Mouse (Mus musculus) heart, adult 2 months (tissue): ENCODE results near the gene Tipin. TPM values are rescaled to one million over a fixed set of nuclear protein-coding genes. Genes with fewer than 3 reads are reported as not detected.

Experiments
- DNase-seq, 2 experiments: peaks; one replicate each; pipeline ENCODE4 v3.0.0; 2021
- H3K27ac ChIP-seq: fragments of 200-600 bp; 2 replicates; pipeline ENCODE4 v1.8.1; 2022
- H3K27me3 ChIP-seq: fragments of 200-500 bp; 2 replicates; pipeline ENCODE4 v1.6.1; 2012; ENCODE audit warnings: mild to moderate bottlenecking, low read length, inconsistent platforms, mixed read lengths; ENCODE audit not compliant: control insufficient read depth, insufficient read depth
- H3K36me3 ChIP-seq: fragments of 200-500 bp; 2 replicates; pipeline ENCODE4 v1.6.1; 2012; ENCODE audit warnings: low read length, inconsistent platforms; ENCODE audit not compliant: control insufficient read depth, insufficient read depth
- H3K4me1 ChIP-seq: fragments of 200-500 bp; 2 replicates; pipeline ENCODE4 v1.6.1; 2011; ENCODE audit warnings: low read length; ENCODE audit not compliant: control insufficient read depth, insufficient read depth
- H3K4me3 ChIP-seq: fragments of 200-600 bp; 2 replicates; pipeline ENCODE4 v1.8.1; 2022
- H3K79me2 ChIP-seq: fragments of 200-500 bp; replicated peaks from 2 replicates; pipeline ENCODE4 v1.6.1; 2012; ENCODE audit warnings: mild to moderate bottlenecking, inconsistent platforms, low read length, moderate library complexity, mixed read lengths; ENCODE audit not compliant: control insufficient read depth, insufficient read depth
- H3K9ac ChIP-seq: fragments of 200-500 bp; 2 replicates; pipeline ENCODE4 v1.6.1; 2012; ENCODE audit warnings: low read depth, mild to moderate bottlenecking, control low read depth, inconsistent platforms, low read length, mixed read lengths
- CTCF ChIP-seq: fragments of 200-600 bp; IDR thresholded peaks from 2 replicates; pipeline ENCODE4 v1.8.1; 2022; ENCODE audit warnings: antibody characterized with exemption, mild to moderate bottlenecking, moderate library complexity
- EP300 ChIP-seq: fragments of 200-500 bp; IDR thresholded peaks from 2 replicates; pipeline ENCODE4 v1.6.1; 2011; ENCODE audit warnings: low read depth, low read length, control low read depth; ENCODE audit not compliant: insufficient read depth
- POLR2A ChIP-seq: fragments of 200-500 bp; IDR thresholded peaks from 2 replicates; pipeline ENCODE4 v1.6.1; 2011; ENCODE audit warnings: mild to moderate bottlenecking, low read depth, low read length, control low read depth; ENCODE audit not compliant: insufficient read depth
- WGBS: fragments of 180-500 bp; shearing (Covaris S2); methylation state at CpG from one replicate; pipeline ENCODE4 v1.1.7; 2018; 5-methylcytosine and 5-hydroxymethylcytosine counted together
- intact Hi-C: fragments of 180-260 bp; cut with DNase I; formaldehyde crosslinking; loops from one replicate; pipeline ENCODE4 v1.15.1; 2025
- long read RNA-seq: library from polyadenylated mRNA; stranded (forward); transcript quantifications from one replicate; pipeline ENCODE4 v2.0.0, GENCODE M21; 2021
- polyA plus RNA-seq: library from polyadenylated mRNA; depleted of rRNA; stranded (reverse); fragments of >200 nt; gene quantifications from 2 replicates; pipeline ENCODE4 v1.2.3, GENCODE M21; 2012; rRNA removed
- total RNA-seq, 2 experiments: library from RNA; stranded (reverse); gene quantifications; 2 replicates each; pipeline ENCODE4 v1.2.3; 2021

Gene Tipin
- total RNA-seq: 1 to 10 TPM; 9.2 to 9.3 TPM
- polyA plus RNA-seq: 3.8 and 7.2 TPM in 2 replicates
- long read RNA-seq, partial matches to known transcripts: 2 of 13 reads
- long read RNA-seq, other reads (novel, unspliced or antisense): 8 of 13 reads

DNA sequence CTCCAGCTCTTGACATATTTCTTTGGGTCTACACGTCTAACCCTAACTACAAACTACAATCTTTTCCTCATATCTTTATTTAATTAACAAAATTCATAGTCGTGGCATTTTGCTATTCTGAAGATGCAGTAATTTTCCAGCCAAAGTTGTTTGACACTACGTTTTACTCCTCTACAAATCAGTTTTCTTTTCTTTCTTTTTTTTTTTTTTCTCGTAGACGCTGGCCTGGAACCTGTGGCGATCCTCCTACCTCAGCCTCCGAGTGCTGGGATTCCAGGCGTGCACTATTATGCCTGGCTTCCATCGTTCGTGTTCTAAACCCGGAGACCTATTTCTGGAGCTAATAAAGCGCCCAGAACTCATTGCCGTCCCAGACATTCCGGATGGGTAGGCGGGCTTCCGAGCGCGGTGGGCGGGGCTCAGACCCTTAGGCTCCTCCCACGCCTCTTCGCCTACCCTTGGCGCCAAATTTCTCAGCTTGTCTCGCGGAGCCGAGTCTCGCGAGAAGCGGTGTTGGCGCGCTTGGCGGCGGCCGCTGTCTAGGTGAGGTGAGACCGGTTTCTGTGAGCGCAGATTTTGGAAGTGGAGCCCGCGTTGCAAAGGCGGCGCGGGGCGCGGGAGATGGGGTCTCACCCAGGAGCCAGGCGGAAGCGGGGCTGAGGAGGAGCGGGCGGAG, at the start of gene Tipin:
Gene Tipin (plus strand): TSS at position 477 of the 676 bp plus-strand sequence.
- no peaks in the 10 kb centered on the region for H3K4me1 ChIP-seq
- peak; percentile 96 to 98 for DNase-seq
- no peaks in the 10 kb centered on the region for H3K79me2 ChIP-seq
- H3K4me3 ChIP-seq: peak within 1 kb of the TSS; percentile 94
- TF ChIP-seq POLR2A (peak; percentile 78), CTCF (no peak)
- peak within 1 kb of the TSS; percentile 88 for H3K27ac ChIP-seq
- no peaks in the 10 kb centered on the region for H3K27me3 ChIP-seq
- intact Hi-C loops: loop anchor here (2.0 to 5.0 kb wide), 2 partner anchors 28 to 61 kb away; partner anchors contain the start of genes Dis3l and Map2k1
- 2% methylated on average over 45 of the region's 46 CpGs for WGBS
- H3K9ac ChIP-seq: peak within 1 kb of the TSS; percentile 90
- H3K36me3 ChIP-seq: peaks cover 4% of the 10 kb centered on the region; the same call in 1 of the 2 replicates

DNA sequence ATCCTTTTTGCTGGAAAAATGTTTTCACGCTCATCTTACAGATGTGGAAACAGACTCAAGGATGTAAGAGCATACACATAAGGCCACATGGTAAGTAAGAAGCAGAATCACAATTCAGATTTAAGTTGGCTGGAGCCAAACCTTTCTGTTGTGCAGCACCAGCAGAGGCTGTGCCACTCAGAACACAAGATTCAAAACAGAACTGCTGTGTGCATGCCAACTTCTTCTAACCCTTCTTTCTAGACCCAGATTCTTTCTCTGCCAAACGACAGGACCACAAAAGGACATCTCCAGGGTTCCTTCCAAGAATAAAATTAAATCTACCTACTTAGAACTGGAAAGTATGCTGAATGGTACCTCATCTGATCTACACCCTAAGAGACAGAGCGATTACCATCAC, 49.7 kb upstream of the Tipin start:
- Histone ChIP-seq H3K9ac (no peak overlapping the region), H3K4me1 (peaks cover 20% of the 10 kb centered on the region), H3K36me3 (peaks cover 22% of the 10 kb centered on the region), H3K79me2 (peaks cover 1% of the 10 kb centered on the region), H3K4me3 (no peak overlapping the region), H3K27me3 (no peaks in the 10 kb centered on the region), H3K27ac (peak overlapping the region; percentile 67)
- intact Hi-C loops: no loop called here
- WGBS: 57% methylated on average over 3 of the region's 3 CpGs
- DNase-seq: no peak
- TF ChIP-seq EP300: no peak
- TF ChIP-seq POLR2A: no peak
- TF ChIP-seq CTCF: no peak

DNA sequence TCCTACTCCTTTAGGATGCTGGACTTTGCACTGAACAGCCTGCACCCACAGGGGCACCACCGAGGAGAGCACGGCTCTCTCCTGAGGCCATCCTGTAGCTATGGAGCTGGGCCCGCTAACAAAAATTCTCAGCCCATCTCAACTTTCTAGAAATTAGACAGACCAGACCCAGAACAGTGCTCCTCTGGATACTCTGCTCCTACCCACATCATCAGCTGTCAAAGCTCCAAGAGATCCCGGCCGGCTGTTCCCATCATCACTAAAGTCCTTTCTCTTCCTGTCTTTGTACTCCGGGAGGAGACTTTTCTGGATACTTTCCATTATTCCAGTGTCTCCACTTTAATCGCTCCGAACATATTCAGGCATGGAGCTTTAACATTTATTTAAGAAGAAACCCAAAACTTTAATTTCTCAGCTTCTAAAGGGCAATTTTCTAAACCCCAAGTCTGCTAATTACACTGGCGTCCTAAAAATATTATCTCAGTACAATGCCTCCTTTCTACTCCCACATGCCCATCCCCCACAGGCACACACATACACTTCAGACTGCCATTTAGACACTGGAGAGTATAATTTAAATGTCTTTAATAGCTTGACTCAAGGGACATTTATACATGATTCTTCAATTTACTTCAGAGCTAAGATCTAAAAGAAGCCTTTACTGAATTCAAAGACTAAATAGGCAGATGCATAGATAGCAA, 49.0 kb upstream of the Tipin start:
- no peaks in the 10 kb centered on the region for H3K27me3 ChIP-seq
- peaks cover 20% of the 10 kb centered on the region for H3K4me1 ChIP-seq
- peaks cover 21% of the 10 kb centered on the region for H3K36me3 ChIP-seq
- TF ChIP-seq CTCF: no peak
- no peak for TF ChIP-seq EP300
- no peak for TF ChIP-seq POLR2A
- H3K9ac ChIP-seq: no peak overlapping the region
- H3K27ac ChIP-seq: peak overlapping the region; percentile 67
- DNase-seq: peak; percentile 35 to 41
- peaks cover 1% of the 10 kb centered on the region for H3K79me2 ChIP-seq
- WGBS: 30% methylated on average over 9 of the region's 9 CpGs
- H3K4me3 ChIP-seq: no peak overlapping the region
- intact Hi-C loops: no loop called here

DNA sequence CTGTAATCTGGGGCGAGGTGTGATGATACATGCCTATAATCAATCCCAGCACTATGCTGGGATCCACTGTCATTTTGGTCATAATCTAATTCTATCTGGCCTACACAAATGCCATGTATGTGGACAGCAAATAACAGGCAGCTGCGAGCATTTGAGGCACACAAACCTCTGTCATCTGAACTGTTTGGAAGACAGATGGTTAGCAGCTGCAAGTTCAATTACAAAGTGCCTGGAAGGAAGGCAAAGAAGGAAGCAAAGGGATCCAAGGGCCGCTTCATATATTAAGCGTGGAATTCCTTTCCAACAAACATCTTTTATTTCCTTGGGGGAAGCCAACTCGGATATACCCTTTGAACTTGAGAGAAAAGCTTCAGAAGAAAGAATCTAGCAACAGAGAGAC, 47.7 kb upstream of the Tipin start:
- Histone ChIP-seq H3K9ac (0 out of 2 replicates have a peak overlapping the region, but pooled peaks have one; percentile 20), H3K36me3 (peaks cover 18% of the 10 kb centered on the region), H3K27ac (peak overlapping the region; percentile 11), H3K4me3 (no peak overlapping the region), H3K79me2 (peaks cover 1% of the 10 kb centered on the region), H3K27me3 (no peaks in the 10 kb centered on the region), H3K4me1 (peaks cover 16% of the 10 kb centered on the region)
- WGBS: 43% methylated on average over 5 of the region's 5 CpGs
- intact Hi-C loops: loop anchor here (2.0 kb wide), 1 partner anchor 19 kb away; the partner anchor contains the start of gene Map2k1
- DNase-seq: no peak
- TF ChIP-seq EP300 (no peak), CTCF (no peak), POLR2A (no peak)

DNA sequence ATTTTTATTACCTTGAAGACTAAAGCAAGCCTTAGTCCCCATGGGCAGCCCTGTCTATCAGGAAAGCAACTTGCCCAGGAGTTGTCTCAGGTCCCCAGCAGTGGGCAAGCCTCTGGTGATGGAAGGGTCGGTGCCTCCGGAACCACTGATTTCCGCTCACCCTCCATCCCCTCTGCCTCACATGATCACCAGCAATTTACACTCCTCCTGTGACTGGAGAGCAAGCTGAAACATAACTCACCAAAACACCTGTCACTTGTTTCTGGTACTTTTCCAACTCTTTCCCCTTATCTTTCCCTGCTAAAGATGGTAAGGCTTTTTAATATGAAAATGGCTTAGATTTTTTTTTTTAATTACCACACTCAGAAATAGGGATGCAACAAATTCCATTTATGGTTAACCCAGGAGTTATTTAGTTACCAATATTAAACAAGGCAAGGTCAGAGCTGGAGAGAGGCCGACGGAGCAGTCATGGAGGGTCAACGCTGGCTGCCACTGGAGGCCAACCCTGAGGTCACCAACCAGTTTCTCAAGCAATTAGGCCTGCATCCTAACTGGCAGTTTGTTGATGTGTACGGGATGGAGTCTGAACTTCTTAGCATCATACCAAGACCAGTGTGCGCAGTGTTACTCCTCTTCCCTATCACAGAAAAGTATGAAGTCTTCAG, 46.5 kb upstream of the Tipin start, which contains the start of gene Uchl4:
Gene Uchl4 (plus strand): TSS at position 434 of the 668 bp plus-strand sequence.
- Histone ChIP-seq H3K27ac (peak within 1 kb of the TSS; percentile 11), H3K36me3 (peaks cover 18% of the 10 kb centered on the region), H3K4me1 (peaks cover 13% of the 10 kb centered on the region), H3K79me2 (peaks cover 1% of the 10 kb centered on the region; the same call in 1 of the 2 replicates), H3K4me3 (no peak within 1 kb of the TSS), H3K27me3 (no peaks in the 10 kb centered on the region), H3K9ac (no peak within 1 kb of the TSS)
- intact Hi-C loops: loop anchor here (2.0 kb wide), 1 partner anchor 18 kb away; the partner anchor contains the start of gene Map2k1
- TF ChIP-seq POLR2A (no peak), CTCF (no peak), EP300 (no peak)
- no peak for DNase-seq
- WGBS: 97% methylated on average over 8 of the region's 8 CpGs
